Mouse (Mus musculus): ENCODE measurements around the gene Dnm2.

DNA sequence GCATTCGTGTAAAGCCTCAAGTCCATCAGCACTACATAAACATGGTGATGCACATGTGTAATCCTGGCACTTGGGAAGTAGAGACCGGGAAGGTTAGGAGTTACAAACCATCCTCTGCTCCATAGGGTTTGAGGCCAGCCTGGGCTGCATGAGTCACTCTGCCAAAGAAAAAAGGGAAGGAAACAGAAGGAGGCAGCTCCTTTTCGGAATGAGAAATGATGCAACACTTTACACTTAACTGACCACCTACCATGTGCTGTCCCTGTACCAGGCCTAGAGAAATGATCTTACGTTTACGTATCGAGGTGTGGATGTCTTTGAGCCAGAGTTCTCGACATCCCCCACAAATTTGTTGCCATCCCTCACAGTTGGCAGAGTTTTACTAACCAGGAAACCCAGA is 28.3 kb downstream of the Dnm2 start:
- TF ChIP-seq POLR2A (IDR thresholded peaks at IDR 0.05; ENCODE audit: borderline replicate concordance, extremely low read depth, insufficient read depth, insufficient read length, poor library complexity, severe bottlenecking) (no peak), CTCF (IDR thresholded peaks at IDR 0.05; ENCODE audit: borderline replicate concordance, extremely low read depth, insufficient read depth, insufficient read length) (no peak)

Data from brain, embryonic 14.5 days (tissue).